Mouse (Mus musculus) megakaryocyte, embryonic 14.5 days (primary cell): Measurements from ENCODE around the gene Asgr2. TPM values are rescaled to one million over a fixed set of nuclear protein-coding genes. Genes with fewer than 3 reads are reported as not detected.
"Not testable (repeated sequence)": the region's sequence is repeated elsewhere in the genome, so short reads cannot be mapped to it uniquely, and the experiment has no call there.

Source experiments
- H3K27me3 ChIP-seq: replicated peaks from 2 replicates; pipeline ENCODE3; 2012; ENCODE audit warnings: inconsistent platforms
- H3K36me3 ChIP-seq: replicated peaks from 2 replicates; pipeline ENCODE3; 2012; ENCODE audit warnings: low read length, inconsistent platforms, mixed read lengths
- H3K4me1 ChIP-seq: 2 replicates; pipeline ENCODE4 v1.6.1; 2012; ENCODE audit warnings: inconsistent platforms
- H3K4me3 ChIP-seq: replicated peaks from 2 replicates; pipeline ENCODE3; 2012; ENCODE audit warnings: moderate library complexity, mild to moderate bottlenecking, inconsistent platforms
- H3K9me3 ChIP-seq: 2 replicates; pipeline ENCODE4 v1.6.1; 2012; ENCODE audit warnings: inconsistent platforms
- FLI1 ChIP-seq: IDR thresholded peaks from 2 replicates; pipeline ENCODE4 v1.6.1; 2012; ENCODE audit warnings: low read length, inconsistent platforms, mixed read lengths
- GATA1 ChIP-seq: IDR thresholded peaks from 3 replicates; pipeline ENCODE4 v1.6.1; 2012; ENCODE audit warnings: mixed read lengths, low read length, inconsistent platforms, borderline replicate concordance
- polyA plus RNA-seq: library from polyadenylated mRNA; stranded (reverse); fragments of >175 nt; gene quantifications from 2 replicates; pipeline ENCODE4 v1.2.3, GENCODE M21; 2012; ENCODE audit warnings: low replicate concordance; ENCODE audit not compliant: insufficient read depth

Asgr2 gene
- polyA plus RNA-seq, 1 experiment = 0.09 TPM

DNA sequence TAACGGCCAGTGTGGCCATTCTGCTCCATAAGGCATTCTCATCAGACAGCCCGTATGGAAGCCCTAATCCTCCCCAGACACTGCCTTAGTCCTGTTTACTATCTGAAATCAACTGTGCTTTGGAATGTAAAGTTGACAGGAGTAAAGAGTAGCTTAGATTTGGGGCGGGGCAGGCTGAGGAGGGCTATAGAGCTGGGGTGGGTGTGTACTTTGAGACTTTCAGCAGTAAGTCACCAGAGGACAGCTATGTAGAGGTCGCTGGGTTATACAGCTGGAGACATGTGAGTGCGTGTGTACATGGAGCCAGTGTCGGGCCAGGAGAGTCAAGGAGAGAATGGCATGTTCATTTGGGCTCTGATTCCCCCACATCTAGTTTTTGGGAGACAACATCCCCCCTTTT lies 32.5 kb upstream of the Asgr2 start:
- TF ChIP-seq FLI1 (no peak), GATA1 (no peak)
- no peak overlapping the region for H3K4me3 ChIP-seq

GRCm38 (mm10) chr11:70063053-70063452 lies 29.4 kb upstream of the Asgr2 start:
- no peak for TF ChIP-seq GATA1
- no peak for TF ChIP-seq FLI1
- Histone ChIP-seq H3K9me3 (peaks cover 9% of the 10 kb centered on the region; the same call in 1 of the 2 replicates), H3K27me3 (peaks cover 37% of the 10 kb centered on the region), H3K4me1 (no peaks in the 10 kb centered on the region), H3K36me3 (no peaks in the 10 kb centered on the region), H3K4me3 (no peak overlapping the region)

More for the DNA sequence above, 32.5 kb upstream of the Asgr2 start:
- peaks cover 4% of the 10 kb centered on the region for H3K4me1 ChIP-seq
- no peaks in the 10 kb centered on the region for H3K36me3 ChIP-seq
- peaks cover 42% of the 10 kb centered on the region for H3K27me3 ChIP-seq
- peaks cover 9% of the 10 kb centered on the region; the same call in 1 of the 2 replicates for H3K9me3 ChIP-seq

GRCm38 (mm10) chr11:70066701-70067100 lies 25.7 kb upstream of the Asgr2 start:
- Histone ChIP-seq H3K4me1 (no peaks in the 10 kb centered on the region), H3K4me3 (no peak overlapping the region), H3K9me3 (peaks cover 9% of the 10 kb centered on the region; the same call in 1 of the 2 replicates), H3K27me3 (peaks cover 29% of the 10 kb centered on the region), H3K36me3 (no peaks in the 10 kb centered on the region)
- TF ChIP-seq FLI1 (no peak), GATA1 (no peak)

DNA sequence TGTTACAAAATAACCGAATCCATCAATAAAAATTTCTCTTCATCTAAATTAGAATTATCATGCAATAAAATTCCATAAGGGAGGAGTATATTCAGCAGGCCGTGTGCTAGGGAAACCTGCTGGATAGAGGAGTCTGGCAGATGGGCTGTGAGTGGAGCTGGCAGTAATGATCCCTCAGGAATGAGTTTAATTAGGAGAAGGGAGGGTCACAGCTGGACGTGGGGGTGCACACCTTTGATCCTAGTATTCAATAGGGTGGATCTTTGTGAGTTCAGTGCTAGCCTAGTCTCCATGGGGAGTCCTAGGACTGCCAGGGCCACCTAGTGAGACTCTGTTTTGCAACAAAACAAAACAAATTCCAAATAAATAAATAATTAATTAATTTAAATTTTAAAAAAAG lies 24.2 kb upstream of the Asgr2 start:
- H3K4me3 ChIP-seq = no peak overlapping the region
- no peak for TF ChIP-seq FLI1
- TF ChIP-seq GATA1 = no peak
- peaks cover 1% of the 10 kb centered on the region; the same call in 1 of the 2 replicates for H3K9me3 ChIP-seq
- H3K27me3 ChIP-seq = peaks cover 37% of the 10 kb centered on the region
- no peaks in the 10 kb centered on the region for H3K36me3 ChIP-seq
- H3K4me1 ChIP-seq = no peaks in the 10 kb centered on the region

DNA sequence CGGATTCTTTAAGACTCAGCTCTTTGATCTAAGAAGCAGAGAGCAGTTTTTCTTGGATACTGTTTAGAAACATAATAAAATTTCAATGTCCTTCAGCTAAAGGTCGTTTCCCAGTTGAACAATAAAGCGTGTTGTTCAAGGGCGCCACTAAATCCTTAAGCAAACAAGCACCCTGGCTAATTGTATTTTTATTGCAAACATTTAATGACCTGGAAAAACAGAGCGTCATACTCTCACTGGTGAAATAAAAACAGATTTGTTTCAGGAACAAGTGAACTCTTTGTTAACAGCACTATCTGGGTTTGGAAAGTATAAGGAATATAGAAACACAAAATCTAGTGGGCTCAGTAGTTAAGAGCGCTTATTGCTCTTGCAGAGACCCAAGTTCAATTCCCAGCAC lies 22.4 kb upstream of the Asgr2 start:
- peaks cover 5% of the 10 kb centered on the region for H3K4me1 ChIP-seq
- H3K36me3 ChIP-seq = no peaks in the 10 kb centered on the region
- H3K9me3 ChIP-seq = no peaks in the 10 kb centered on the region
- no peak overlapping the region for H3K4me3 ChIP-seq
- H3K27me3 ChIP-seq = peaks cover 44% of the 10 kb centered on the region
- TF ChIP-seq FLI1 (no peak), GATA1 (no peak)

DNA sequence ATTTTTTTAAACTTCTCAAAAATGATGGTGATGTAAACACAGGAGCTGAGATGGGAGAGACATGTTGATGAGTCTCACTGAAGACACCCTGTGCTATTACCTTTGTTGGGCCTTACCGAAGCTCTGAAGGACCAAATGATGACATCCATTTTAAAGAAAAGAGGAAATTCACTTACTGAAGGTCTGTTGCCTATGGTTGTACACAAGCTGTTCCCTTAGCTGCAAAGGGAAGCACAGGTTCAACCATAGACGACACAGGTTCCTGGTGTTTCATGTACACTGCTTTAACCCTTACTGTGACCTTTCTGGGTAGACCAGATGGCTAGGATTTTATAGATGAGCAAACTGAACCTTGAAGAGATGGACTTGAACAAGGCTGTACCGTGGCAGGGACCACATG lies 21.8 kb upstream of the Asgr2 start:
- H3K36me3 ChIP-seq, H3K9me3 ChIP-seq, H3K4me3 ChIP-seq: not testable (repeated sequence)
- Histone ChIP-seq H3K27me3 (peaks cover 44% of the 10 kb centered on the region), H3K4me1 (peaks cover 11% of the 10 kb centered on the region)

GRCm38 (mm10) chr11:70074379-70075071 lies 17.9 kb upstream of the Asgr2 start:
- peak overlapping the region; percentile 76 for H3K4me3 ChIP-seq
- H3K36me3 ChIP-seq = no peaks in the 10 kb centered on the region
- H3K9me3 ChIP-seq = no peaks in the 10 kb centered on the region
- peaks cover 20% of the 10 kb centered on the region for H3K4me1 ChIP-seq
- TF ChIP-seq GATA1 (no peak), FLI1 (no peak)
- peaks cover 46% of the 10 kb centered on the region for H3K27me3 ChIP-seq

DNA sequence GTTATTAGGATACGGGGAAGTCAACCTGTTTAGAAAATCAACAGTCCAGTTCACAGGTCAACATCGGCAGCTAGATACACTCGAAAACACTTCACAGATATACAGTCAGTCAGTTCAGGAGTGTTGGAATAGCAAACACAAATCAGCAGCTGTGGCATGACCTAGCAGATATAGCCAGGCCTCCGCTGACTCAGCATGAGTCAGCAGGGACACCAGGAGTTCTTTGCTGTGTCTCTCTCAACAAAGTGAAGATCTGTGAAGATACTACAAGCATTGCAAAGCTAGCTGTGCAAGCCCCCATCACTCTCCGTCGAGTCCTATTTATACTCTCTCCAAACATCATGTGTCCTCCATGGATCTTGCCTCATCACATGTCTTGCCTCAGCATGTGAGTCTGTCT lies 16.9 kb upstream of the Asgr2 start:
- Histone ChIP-seq H3K4me1 (peaks cover 27% of the 10 kb centered on the region), H3K27me3 (peaks cover 51% of the 10 kb centered on the region), H3K4me3 (no peak overlapping the region), H3K9me3 (no peaks in the 10 kb centered on the region), H3K36me3 (no peaks in the 10 kb centered on the region)
- TF ChIP-seq FLI1 = no peak
- no peak for TF ChIP-seq GATA1

DNA sequence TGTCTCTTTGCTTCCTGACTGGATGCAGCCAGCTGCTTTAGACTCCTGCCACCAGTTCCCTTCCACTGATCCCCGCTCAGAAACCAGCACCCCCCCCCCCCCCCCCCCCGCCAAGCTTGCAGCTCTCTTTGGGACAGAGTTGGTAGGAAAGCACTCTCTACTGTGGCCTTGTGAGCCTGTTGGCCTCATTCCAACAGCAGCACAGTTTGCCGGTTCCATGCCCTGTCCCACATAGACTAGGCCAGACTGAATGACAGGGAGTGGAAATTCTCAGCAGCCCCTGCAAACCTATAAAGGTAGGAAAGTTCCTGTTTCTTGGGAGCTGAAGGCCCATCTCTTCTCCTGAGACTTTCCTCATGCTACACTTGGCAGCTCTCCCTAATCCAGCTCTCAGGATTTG lies 15.0 kb upstream of the Asgr2 start:
- TF ChIP-seq FLI1 (no peak), GATA1 (no peak)
- H3K4me1 ChIP-seq = peaks cover 32% of the 10 kb centered on the region
- no peak overlapping the region for H3K4me3 ChIP-seq
- no peaks in the 10 kb centered on the region for H3K36me3 ChIP-seq
- peaks cover 58% of the 10 kb centered on the region for H3K27me3 ChIP-seq
- peaks cover 15% of the 10 kb centered on the region for H3K9me3 ChIP-seq

DNA sequence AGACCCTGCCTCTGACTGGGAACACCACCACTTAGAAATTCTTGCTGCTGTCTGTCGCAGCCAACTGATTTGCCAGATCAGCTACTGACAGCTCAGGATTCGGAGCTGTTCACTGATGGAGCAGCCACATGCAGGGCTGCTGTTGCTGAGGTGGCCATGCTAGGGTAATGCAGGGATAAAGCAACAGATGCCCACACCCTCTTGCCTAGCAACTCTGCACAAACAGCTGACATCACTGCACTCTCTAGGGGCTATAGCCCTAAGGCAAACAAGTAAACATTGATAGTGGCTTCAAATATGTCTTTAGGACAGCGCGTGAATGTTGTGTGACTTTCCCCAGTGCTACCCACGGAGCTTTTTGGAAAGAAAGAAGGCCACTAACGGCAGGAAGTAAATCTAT lies 13.3 kb upstream of the Asgr2 start:
- H3K27me3 ChIP-seq = peaks cover 57% of the 10 kb centered on the region
- peaks cover 35% of the 10 kb centered on the region for H3K4me1 ChIP-seq
- peaks cover 15% of the 10 kb centered on the region for H3K9me3 ChIP-seq
- TF ChIP-seq FLI1 (no peak), GATA1 (no peak)
- no peaks in the 10 kb centered on the region for H3K36me3 ChIP-seq
- no peak overlapping the region for H3K4me3 ChIP-seq

DNA sequence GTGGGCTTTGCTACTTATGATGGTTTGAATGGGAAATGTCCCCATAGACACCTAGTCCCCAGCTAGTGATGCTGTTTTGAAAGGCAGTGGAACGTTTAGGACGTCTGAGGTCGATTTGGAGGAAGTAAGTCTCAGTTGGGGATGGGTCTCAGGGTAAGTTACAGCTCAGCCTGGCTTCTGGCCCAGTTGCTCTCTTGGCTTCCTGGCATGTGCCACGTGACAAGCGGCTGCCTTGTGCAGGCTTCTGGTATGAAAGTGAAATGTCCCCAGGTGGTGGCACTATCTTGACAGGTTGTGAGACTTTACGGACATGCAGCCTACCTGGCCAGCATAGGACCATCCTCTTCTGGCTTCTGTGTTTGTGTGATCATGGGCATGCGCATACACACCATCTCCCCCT lies 12.5 kb upstream of the Asgr2 start:
- H3K4me1 ChIP-seq = peaks cover 36% of the 10 kb centered on the region
- peaks cover 59% of the 10 kb centered on the region for H3K27me3 ChIP-seq
- no peaks in the 10 kb centered on the region for H3K36me3 ChIP-seq
- no peak overlapping the region for H3K4me3 ChIP-seq
- no peak for TF ChIP-seq GATA1
- H3K9me3 ChIP-seq = peaks cover 15% of the 10 kb centered on the region
